Mouse (Mus musculus): ENCODE measurements at regions not wholly inside any gene's neighbourhood (a gene's known extent, or its start where the extent isn't known, plus 50 kb on each side); places are given as distances from the start of the nearest gene placed in this dataset.
A peak's percentile ranks its signal among the peaks of the same experiment; 100 is the strongest.

- H3K27ac ChIP-seq, result no peak overlapping the region
- H3K9me3 ChIP-seq (replicated peaks), result no peaks in the 10 kb centered on the region
- no peaks in the 10 kb centered on the region for H3K27me3 ChIP-seq
- no peak overlapping the region for H3K4me3 ChIP-seq
- 77% methylated on average over 9 of the region's 9 CpGs for WGBS
- H3K4me1 ChIP-seq (replicated peaks), result peaks cover 14% of the 10 kb centered on the region
- H3K4me2 ChIP-seq, result no peak overlapping the region
- H3K36me3 ChIP-seq, result no peaks in the 10 kb centered on the region
- H3K9ac ChIP-seq, result no peak overlapping the region
- ATAC-seq (replicated peaks; ENCODE audit: insufficient number of reproducible peaks, insufficient read depth, low FRiP score, low read depth), result no peak
Measured at GRCm38 (mm10) chr2:166419271-166419670, 263.8 kb upstream of the Sulf2 start.

GRCm38 (mm10) chr2:166418279-166418678, 262.8 kb upstream of the Sulf2 start:
- Histone ChIP-seq H3K4me3 (no peak overlapping the region), H3K4me1 (replicated peaks) (peaks cover 14% of the 10 kb centered on the region), H3K4me2 (no peak overlapping the region), H3K27ac (no peak overlapping the region), H3K27me3 (no peaks in the 10 kb centered on the region), H3K9me3 (replicated peaks) (no peaks in the 10 kb centered on the region), H3K9ac (no peak overlapping the region), H3K36me3 (no peaks in the 10 kb centered on the region)
- no peak for ATAC-seq (replicated peaks; ENCODE audit: insufficient number of reproducible peaks, insufficient read depth, low FRiP score, low read depth)
- WGBS, result 73% methylated on average over 8 of the region's 8 CpGs

- Histone ChIP-seq H3K27ac (no peak overlapping the region), H3K4me3 (no peak overlapping the region), H3K36me3 (no peaks in the 10 kb centered on the region), H3K9ac (no peak overlapping the region), H3K4me2 (no peak overlapping the region), H3K9me3 (replicated peaks) (no peaks in the 10 kb centered on the region), H3K27me3 (no peaks in the 10 kb centered on the region), H3K4me1 (replicated peaks) (peaks cover 18% of the 10 kb centered on the region)
- ATAC-seq (replicated peaks; ENCODE audit: insufficient number of reproducible peaks, insufficient read depth, low FRiP score, low read depth), result no peak
- 87% methylated on average over 10 of the region's 10 CpGs for WGBS
Measured at GRCm38 (mm10) chr2:166417628-166418027, 262.2 kb upstream of the Sulf2 start.

GRCm38 (mm10) chr2:166415481-166415965, 260.1 kb upstream of the Sulf2 start:
- Histone ChIP-seq H3K27me3 (no peaks in the 10 kb centered on the region), H3K4me3 (no peak overlapping the region), H3K9ac (no peak overlapping the region), H3K27ac (peak overlapping the region; percentile 64), H3K36me3 (no peaks in the 10 kb centered on the region), H3K9me3 (replicated peaks) (no peaks in the 10 kb centered on the region), H3K4me2 (no peak overlapping the region), H3K4me1 (replicated peaks) (peaks cover 27% of the 10 kb centered on the region)
- peak; percentile 53 for ATAC-seq (replicated peaks; ENCODE audit: insufficient number of reproducible peaks, insufficient read depth, low FRiP score, low read depth)
- 53% methylated on average over 16 of the region's 16 CpGs for WGBS

- H3K4me1 ChIP-seq (replicated peaks), result peaks cover 27% of the 10 kb centered on the region
- H3K9me3 ChIP-seq (replicated peaks), result no peaks in the 10 kb centered on the region
- H3K27me3 ChIP-seq, result no peaks in the 10 kb centered on the region
- no peaks in the 10 kb centered on the region for H3K36me3 ChIP-seq
- H3K4me2 ChIP-seq, result no peak overlapping the region
- no peak overlapping the region for H3K9ac ChIP-seq
- no peak for ATAC-seq (replicated peaks; ENCODE audit: insufficient number of reproducible peaks, insufficient read depth, low FRiP score, low read depth)
- no peak overlapping the region for H3K4me3 ChIP-seq
- peak overlapping the region; percentile 64 for H3K27ac ChIP-seq
- 86% methylated on average over 8 of the region's 8 CpGs for WGBS
Measured at GRCm38 (mm10) chr2:166414856-166415255, 259.4 kb upstream of the Sulf2 start.

- WGBS, result 11% methylated on average over 17 of the region's 17 CpGs
- H3K4me3 ChIP-seq, result no peak overlapping the region
- no peaks in the 10 kb centered on the region for H3K27me3 ChIP-seq
- no peak overlapping the region for H3K9ac ChIP-seq
- H3K27ac ChIP-seq, result peak overlapping the region; percentile 38
- H3K9me3 ChIP-seq (replicated peaks), result no peaks in the 10 kb centered on the region
- peaks cover 27% of the 10 kb centered on the region for H3K4me1 ChIP-seq (replicated peaks)
- H3K36me3 ChIP-seq, result no peaks in the 10 kb centered on the region
- no peak overlapping the region for H3K4me2 ChIP-seq
- ATAC-seq (replicated peaks; ENCODE audit: insufficient number of reproducible peaks, insufficient read depth, low FRiP score, low read depth), result peak; percentile 21; the same call in 1 of the 2 replicates
Measured at GRCm38 (mm10) chr2:166412031-166412858, 256.8 kb upstream of the Sulf2 start.

GRCm38 (mm10) chr2:166409391-166409790, 253.9 kb upstream of the Sulf2 start:
- Histone ChIP-seq H3K4me3 (no peak overlapping the region), H3K4me2 (no peak overlapping the region), H3K27me3 (no peaks in the 10 kb centered on the region), H3K36me3 (no peaks in the 10 kb centered on the region), H3K9me3 (replicated peaks) (no peaks in the 10 kb centered on the region), H3K9ac (no peak overlapping the region), H3K4me1 (replicated peaks) (peaks cover 26% of the 10 kb centered on the region), H3K27ac (no peak overlapping the region)
- WGBS, result 87% methylated on average over 5 of the region's 5 CpGs
- ATAC-seq (replicated peaks; ENCODE audit: insufficient number of reproducible peaks, insufficient read depth, low FRiP score, low read depth), result no peak

- no peak overlapping the region for H3K4me2 ChIP-seq
- H3K4me3 ChIP-seq, result no peak overlapping the region
- WGBS, result 85% methylated on average over 4 of the region's 4 CpGs
- no peak overlapping the region for H3K9ac ChIP-seq
- H3K9me3 ChIP-seq (replicated peaks), result no peaks in the 10 kb centered on the region
- no peaks in the 10 kb centered on the region for H3K36me3 ChIP-seq
- H3K27ac ChIP-seq, result no peak overlapping the region
- no peak for ATAC-seq (replicated peaks; ENCODE audit: insufficient number of reproducible peaks, insufficient read depth, low FRiP score, low read depth)
- H3K4me1 ChIP-seq (replicated peaks), result peaks cover 30% of the 10 kb centered on the region
- H3K27me3 ChIP-seq, result no peaks in the 10 kb centered on the region
Measured at GRCm38 (mm10) chr2:166408806-166409205, 253.3 kb upstream of the Sulf2 start.

- Histone ChIP-seq H3K27me3 (no peaks in the 10 kb centered on the region), H3K36me3 (no peaks in the 10 kb centered on the region), H3K4me3 (no peak overlapping the region), H3K9ac (no peak overlapping the region), H3K4me1 (replicated peaks) (peaks cover 35% of the 10 kb centered on the region), H3K4me2 (no peak overlapping the region), H3K9me3 (replicated peaks) (no peaks in the 10 kb centered on the region), H3K27ac (no peak overlapping the region)
- 89% methylated on average over 16 of the region's 16 CpGs for WGBS
- ATAC-seq (replicated peaks; ENCODE audit: insufficient number of reproducible peaks, insufficient read depth, low FRiP score, low read depth), result no peak
Measured at GRCm38 (mm10) chr2:166408009-166408408, 252.5 kb upstream of the Sulf2 start.

GRCm38 (mm10) chr2:166406826-166407225, 251.4 kb upstream of the Sulf2 start:
- Histone ChIP-seq H3K27me3 (no peaks in the 10 kb centered on the region), H3K4me2 (no peak overlapping the region), H3K9ac (no peak overlapping the region), H3K36me3 (no peaks in the 10 kb centered on the region), H3K9me3 (replicated peaks) (no peaks in the 10 kb centered on the region), H3K4me3 (no peak overlapping the region), H3K27ac (peak overlapping the region; percentile 50; the same call in 1 of the 2 replicates), H3K4me1 (replicated peaks) (peaks cover 31% of the 10 kb centered on the region)
- ATAC-seq (replicated peaks; ENCODE audit: insufficient number of reproducible peaks, insufficient read depth, low FRiP score, low read depth), result no peak
- 70% methylated on average over 11 of the region's 11 CpGs for WGBS

GRCm38 (mm10) chr2:166403319-166403718, 247.9 kb upstream of the Sulf2 start:
- Histone ChIP-seq H3K4me1 (replicated peaks) (peaks cover 61% of the 10 kb centered on the region), H3K9ac (no peak overlapping the region), H3K27me3 (no peaks in the 10 kb centered on the region), H3K27ac (peak overlapping the region; percentile 96), H3K4me3 (no peak overlapping the region; the same call in 1 of the 2 replicates), H3K4me2 (peak overlapping the region; percentile 30), H3K9me3 (replicated peaks) (no peaks in the 10 kb centered on the region), H3K36me3 (no peaks in the 10 kb centered on the region)
- WGBS, result 30% methylated on average over 10 of the region's 10 CpGs
- ATAC-seq (replicated peaks; ENCODE audit: insufficient number of reproducible peaks, insufficient read depth, low FRiP score, low read depth), result peak; percentile 66

- WGBS, result 74% methylated on average over 3 of the region's 3 CpGs
- Histone ChIP-seq H3K36me3 (no peaks in the 10 kb centered on the region), H3K27ac (peak overlapping the region; percentile 96), H3K4me2 (no peak overlapping the region), H3K9me3 (replicated peaks) (no peaks in the 10 kb centered on the region), H3K9ac (no peak overlapping the region), H3K27me3 (no peaks in the 10 kb centered on the region), H3K4me1 (replicated peaks) (peaks cover 74% of the 10 kb centered on the region), H3K4me3 (no peak overlapping the region)
- ATAC-seq (replicated peaks; ENCODE audit: insufficient number of reproducible peaks, insufficient read depth, low FRiP score, low read depth), result no peak
Measured at GRCm38 (mm10) chr2:166401860-166402259, 246.4 kb upstream of the Sulf2 start.

Data from heart, embryonic 15.5 days (tissue).